Mouse (Mus musculus) embryonic fibroblast, embryonic 13.5 days (primary cell): ENCODE measurements around the gene Cnbp.

ENCODE experiments used
- CTCF ChIP-seq: IDR thresholded peaks from 2 replicates; pipeline ENCODE4 v1.5.1; 2011; ENCODE audit warnings: mild to moderate bottlenecking, control low read depth, low read length, moderate library complexity, borderline replicate concordance; ENCODE audit not compliant: insufficient read depth
- POLR2A ChIP-seq: IDR thresholded peaks from 2 replicates; pipeline ENCODE4 v1.6.1; 2011; ENCODE audit warnings: low read depth, mild to moderate bottlenecking, control low read depth, low read length, moderate library complexity

GRCm38 (mm10) chr6:87882221-87882620, 31.3 kb upstream of the Cnbp start:
- TF ChIP-seq CTCF, result no peak
- TF ChIP-seq POLR2A, result no peak
